Mouse (Mus musculus) neural tube, embryonic 14.5 days (tissue): Measurements from ENCODE around the gene Rptor. TPM values are rescaled to one million over a fixed set of nuclear protein-coding genes. Genes with fewer than 3 reads are reported as not detected.

Experiments used
- ATAC-seq: fragments of 200-750 bp; cut with Nextera tagmentation; 2 replicates; pipeline ENCODE4 v1.8.0; 2017; ENCODE audit warnings: low read depth, mild to moderate bottlenecking, moderate TSS enrichment, moderate library complexity
- H3K27ac ChIP-seq: fragments of 300-500 bp; sonication (generic); 2 replicates; pipeline ENCODE4 v1.5.1; 2014; ENCODE audit warnings: low read depth, mild to moderate bottlenecking, control low read depth, low read length, moderate library complexity, mixed read lengths
- H3K27me3 ChIP-seq: fragments of 300-500 bp; sonication (generic); 2 replicates; pipeline ENCODE4 v1.6.1; 2014; ENCODE audit warnings: low read length; ENCODE audit not compliant: control insufficient read depth, insufficient read depth
- H3K36me3 ChIP-seq: fragments of 300-500 bp; sonication (generic); 2 replicates; pipeline ENCODE4 v1.6.1; 2014; ENCODE audit warnings: low read length, mixed read lengths; ENCODE audit not compliant: control insufficient read depth, insufficient read depth
- H3K4me1 ChIP-seq: fragments of 300-500 bp; sonication (generic); 2 replicates; pipeline ENCODE4 v1.6.1; 2014; ENCODE audit warnings: low read length; ENCODE audit not compliant: control insufficient read depth, insufficient read depth
- H3K4me2 ChIP-seq: fragments of 300-500 bp; sonication (generic); 2 replicates; pipeline ENCODE4 v1.6.1; 2014; ENCODE audit warnings: mild to moderate bottlenecking, low read depth, low read length, control low read depth
- H3K4me3 ChIP-seq: fragments of 300-500 bp; sonication (generic); 2 replicates; pipeline ENCODE4 v1.5.1; 2014; ENCODE audit warnings: low read depth, low read length, control low read depth, mixed read lengths
- H3K9ac ChIP-seq: fragments of 300-500 bp; sonication (generic); replicated peaks from 2 replicates; pipeline ENCODE4 v1.6.1; 2014; ENCODE audit warnings: low read depth, mild to moderate bottlenecking, control low read depth, low read length, mixed read lengths
- H3K9me3 ChIP-seq: fragments of 300-500 bp; sonication (generic); 2 replicates; pipeline ENCODE4 v1.6.1; 2016; ENCODE audit warnings: low read length; ENCODE audit not compliant: control insufficient read depth
- WGBS: fragments of 180-500 bp; shearing (Covaris S2); extraction: QIAGEN DNeasy Blood & Tissue Kit; methylation state at CpG from one replicate; pipeline ENCODE4 v1.1.7; 2014; 5-methylcytosine and 5-hydroxymethylcytosine counted together
- polyA plus RNA-seq: library from polyadenylated mRNA; unstranded; fragments of >200 nt; fragmentation: Nextera tagmentation; extraction: Ambion mirVana; gene quantifications from 2 replicates; pipeline ENCODE4 v1.2.1, GENCODE M21; 2014

Rptor gene
- polyA plus RNA-seq, 1 experiment from 2014 or later = 13.4 TPM

DNA sequence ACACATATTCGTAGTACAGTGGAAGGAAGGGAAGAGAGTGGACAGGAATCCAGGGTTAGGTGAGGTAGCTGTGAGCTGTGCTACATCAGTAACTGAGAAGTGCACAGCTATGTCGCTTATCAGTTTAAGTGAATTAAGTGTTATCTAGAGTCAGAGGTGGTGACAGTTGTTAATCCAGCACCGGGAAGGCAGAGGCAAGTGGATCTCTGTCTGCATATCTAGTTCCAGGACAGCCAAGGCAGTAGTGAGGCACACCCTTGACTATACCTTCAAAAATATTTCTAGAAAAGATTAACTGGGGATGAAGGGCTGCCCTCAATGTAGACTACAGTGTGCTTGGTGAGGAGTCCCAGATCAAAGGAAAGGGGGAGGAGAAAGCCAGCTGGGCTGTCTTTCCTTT lies 226.4 kb downstream of the Rptor start:
- Histone ChIP-seq H3K9me3 (no peaks in the 10 kb centered on the region), H3K4me3 (no peak overlapping the region), H3K27me3 (no peaks in the 10 kb centered on the region), H3K4me1 (no peaks in the 10 kb centered on the region), H3K36me3 (no peaks in the 10 kb centered on the region), H3K27ac (no peak overlapping the region), H3K4me2 (no peak overlapping the region), H3K9ac (no peak overlapping the region)
- WGBS = 93% methylated on average over 3 of the region's 3 CpGs
- ATAC-seq = no peak

DNA sequence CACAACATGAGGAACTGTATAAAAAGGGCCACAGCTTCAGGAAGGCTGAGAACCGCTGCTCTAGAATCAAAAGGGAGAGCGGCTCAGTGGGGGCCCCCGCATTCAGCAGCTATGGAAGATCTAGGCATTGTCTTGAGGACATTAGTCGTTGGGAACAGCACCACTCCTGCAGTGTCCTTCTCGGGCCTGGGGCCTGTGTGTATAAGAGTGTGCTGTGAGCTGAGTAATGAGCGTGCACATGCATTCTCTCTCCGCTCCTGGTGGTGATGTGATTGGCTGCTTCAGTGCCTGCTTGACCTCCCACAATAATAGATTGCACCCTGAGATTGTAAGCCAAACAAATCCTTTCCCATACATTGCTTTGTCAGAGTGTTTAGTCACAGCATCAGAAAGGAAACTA lies 229.0 kb downstream of the Rptor start:
- ATAC-seq = no peak
- Histone ChIP-seq H3K27ac (no peak overlapping the region), H3K4me1 (no peaks in the 10 kb centered on the region), H3K9me3 (no peaks in the 10 kb centered on the region), H3K4me2 (no peak overlapping the region), H3K36me3 (no peaks in the 10 kb centered on the region), H3K9ac (no peak overlapping the region), H3K4me3 (no peak overlapping the region), H3K27me3 (no peaks in the 10 kb centered on the region)
- 29% methylated on average over 7 of the region's 7 CpGs for WGBS

DNA sequence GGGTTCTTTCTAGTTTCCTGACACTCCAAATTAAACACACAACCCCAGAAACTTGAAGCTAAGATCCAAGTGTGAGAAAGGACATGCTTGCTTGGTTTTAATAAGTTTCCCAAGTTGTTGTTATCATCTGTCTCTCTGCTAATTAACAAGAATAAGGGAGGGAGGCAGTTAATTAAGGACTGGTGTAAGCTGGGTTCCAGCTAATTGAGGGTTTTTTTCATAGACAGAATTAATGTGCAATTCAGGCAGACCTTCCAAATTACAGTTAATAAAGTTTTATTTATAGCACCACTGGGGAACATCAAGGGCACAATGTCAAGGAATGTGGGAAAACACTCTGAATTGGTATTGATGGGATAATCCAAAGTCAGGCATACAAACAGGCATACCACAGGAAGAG lies 230.6 kb downstream of the Rptor start:
- Histone ChIP-seq H3K27me3 (no peaks in the 10 kb centered on the region), H3K36me3 (no peaks in the 10 kb centered on the region), H3K9ac (no peak overlapping the region), H3K4me3 (no peak overlapping the region), H3K4me2 (no peak overlapping the region), H3K9me3 (no peaks in the 10 kb centered on the region), H3K27ac (no peak overlapping the region), H3K4me1 (no peaks in the 10 kb centered on the region)
- no peak for ATAC-seq

DNA sequence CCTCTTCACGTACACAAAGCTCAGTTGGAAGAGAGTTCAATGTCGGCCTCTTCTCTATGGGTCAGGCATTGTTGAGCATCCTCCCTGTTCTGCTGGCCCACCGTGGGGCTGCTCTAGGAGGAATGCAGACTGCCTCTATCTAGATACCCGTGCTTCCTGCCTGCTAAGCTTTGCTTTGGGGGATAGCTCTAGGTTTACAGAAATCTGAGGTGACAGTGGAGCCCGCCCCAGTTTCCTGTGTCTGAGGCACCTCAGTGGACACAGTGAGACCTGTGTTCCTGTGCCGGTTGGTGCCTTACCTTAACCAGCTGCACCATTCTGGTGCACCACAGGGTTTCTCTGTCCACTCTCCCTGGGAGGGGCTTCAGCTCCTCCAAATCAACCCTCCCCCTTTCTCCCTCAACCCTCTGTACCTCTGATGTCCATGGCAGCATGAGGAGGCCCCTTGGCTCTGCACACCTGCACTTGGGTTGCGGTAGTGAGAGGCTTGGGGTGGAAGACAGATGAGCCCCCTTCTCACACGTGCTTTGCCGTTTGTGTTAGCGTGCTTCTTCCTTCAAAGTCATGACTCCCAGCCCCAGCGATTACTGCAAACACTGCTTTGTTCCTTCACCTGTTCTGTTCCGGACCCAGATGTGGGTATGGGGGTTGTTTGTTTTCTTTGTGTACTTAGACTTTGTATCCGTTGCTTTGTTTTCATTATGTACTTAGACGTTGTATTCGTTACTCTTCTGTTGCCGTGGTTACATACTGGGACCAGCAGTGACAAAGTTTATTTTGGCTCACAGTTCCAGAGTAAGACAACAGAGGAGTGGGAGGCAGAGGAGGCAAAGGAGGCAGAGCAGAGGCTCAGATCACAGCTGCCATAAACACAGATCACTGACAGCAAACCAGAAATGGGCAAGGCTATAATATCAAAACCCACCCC lies 231.4 kb downstream of the Rptor start:
- no peaks in the 10 kb centered on the region for H3K4me1 ChIP-seq
- no peak overlapping the region for H3K4me3 ChIP-seq
- H3K9ac ChIP-seq = no peak overlapping the region
- no peak overlapping the region for H3K4me2 ChIP-seq
- 70% methylated on average over 16 of the region's 16 CpGs for WGBS
- H3K27ac ChIP-seq = peak overlapping the region; percentile 44; the same call in 1 of the 2 replicates
- ATAC-seq = no peak
- H3K36me3 ChIP-seq = no peaks in the 10 kb centered on the region
- H3K27me3 ChIP-seq = no peaks in the 10 kb centered on the region
- H3K9me3 ChIP-seq = no peaks in the 10 kb centered on the region

DNA sequence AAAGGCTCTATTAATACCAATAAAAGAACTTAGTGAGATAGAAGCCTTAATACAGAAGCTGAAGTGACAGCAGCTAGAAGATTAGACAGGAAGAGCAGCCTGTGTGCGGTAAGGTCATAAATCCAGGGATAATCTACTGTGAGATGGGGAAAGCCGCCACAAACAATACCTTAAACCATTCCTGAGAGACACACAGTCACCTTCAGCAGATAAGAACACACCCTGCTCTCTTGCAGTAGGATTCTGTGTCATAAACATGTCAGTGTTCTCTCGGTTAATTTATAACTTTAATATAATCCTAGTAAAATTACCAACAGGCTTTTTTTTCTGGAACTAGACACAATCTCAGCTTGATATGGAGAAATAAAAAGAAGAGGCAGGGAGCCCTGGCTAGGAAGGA lies 233.6 kb downstream of the Rptor start:
- ATAC-seq = no peak
- Histone ChIP-seq H3K9ac (no peak overlapping the region), H3K36me3 (no peaks in the 10 kb centered on the region), H3K4me3 (no peak overlapping the region), H3K27ac (0 out of 2 replicates have a peak overlapping the region, but pooled peaks have one; percentile 45), H3K9me3 (no peaks in the 10 kb centered on the region), H3K27me3 (no peaks in the 10 kb centered on the region), H3K4me1 (no peaks in the 10 kb centered on the region), H3K4me2 (no peak overlapping the region)
- 61% methylated on average over 3 of the region's 3 CpGs for WGBS

DNA sequence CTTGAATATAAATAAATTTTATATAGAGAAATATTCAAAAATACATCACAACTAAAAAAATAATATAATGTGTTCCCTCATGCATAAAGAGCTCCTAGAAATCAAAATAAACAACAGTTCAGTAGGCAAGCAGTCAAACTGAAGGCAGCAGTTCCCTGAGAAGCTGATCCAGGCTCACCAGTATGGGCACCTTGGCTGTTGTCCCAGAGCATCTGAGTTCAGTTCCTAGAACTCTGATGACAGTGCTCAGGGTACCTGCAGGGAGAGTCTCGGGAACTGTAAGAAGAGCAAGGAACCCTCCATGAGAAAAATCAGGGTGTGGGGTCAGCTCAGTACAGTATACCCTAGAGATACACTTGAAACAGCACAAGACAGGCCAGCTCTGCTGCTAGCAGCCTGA lies 235.1 kb downstream of the Rptor start:
- no peak overlapping the region for H3K27ac ChIP-seq
- no peaks in the 10 kb centered on the region for H3K27me3 ChIP-seq
- no peaks in the 10 kb centered on the region for H3K4me1 ChIP-seq
- H3K4me3 ChIP-seq = no peak overlapping the region
- no peaks in the 10 kb centered on the region for H3K36me3 ChIP-seq
- WGBS = 89% methylated on average over 1 of the region's 1 CpGs
- no peak for ATAC-seq
- H3K4me2 ChIP-seq = no peak overlapping the region
- no peak overlapping the region for H3K9ac ChIP-seq
- no peaks in the 10 kb centered on the region for H3K9me3 ChIP-seq

DNA sequence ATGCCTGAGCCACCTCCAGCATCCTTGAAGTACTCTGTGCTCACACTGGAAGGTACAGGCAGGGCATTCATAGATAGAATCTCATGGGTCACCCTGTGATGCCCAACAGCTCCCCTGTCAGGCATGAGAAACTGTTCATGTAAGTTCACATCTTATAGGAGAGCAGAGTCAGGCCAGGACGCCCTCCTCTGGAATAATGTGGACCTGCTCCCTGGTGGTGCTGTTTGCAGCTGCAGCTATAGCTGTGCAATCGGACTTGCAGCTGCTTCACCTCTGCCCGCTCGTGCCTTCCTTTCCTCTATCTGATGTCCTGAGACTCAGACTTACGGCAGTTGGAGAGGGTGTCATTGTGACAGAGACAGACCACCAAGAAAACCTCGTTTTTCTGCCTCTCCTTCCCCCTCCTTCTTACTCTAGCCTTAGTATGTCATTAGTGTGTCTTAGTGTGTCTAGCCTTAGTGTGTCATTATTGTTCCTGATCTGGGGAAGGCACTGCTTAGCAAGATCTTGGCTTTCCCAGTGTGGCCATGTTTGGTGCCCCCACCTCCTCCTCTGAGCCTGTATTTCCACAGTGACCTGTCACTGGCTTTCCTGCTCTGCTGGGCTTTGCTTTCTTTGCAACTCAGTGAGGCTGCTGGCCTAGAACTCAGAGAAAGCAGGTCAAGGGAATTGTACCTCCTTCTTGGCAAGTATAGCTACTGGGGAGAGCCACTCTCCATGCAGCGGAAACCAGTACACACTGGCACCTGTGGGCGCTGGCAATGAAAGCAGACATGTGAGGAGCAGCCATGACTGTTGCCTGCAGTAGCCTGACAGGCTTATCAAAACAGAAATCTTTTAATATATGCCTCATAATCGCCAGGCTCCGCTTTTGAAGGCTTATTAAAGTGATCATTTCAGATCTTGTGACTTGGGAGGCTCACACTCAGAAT lies 237.0 kb downstream of the Rptor start:
- H3K4me3 ChIP-seq = no peak overlapping the region
- no peaks in the 10 kb centered on the region for H3K27me3 ChIP-seq
- no peaks in the 10 kb centered on the region for H3K4me1 ChIP-seq
- H3K27ac ChIP-seq = no peak overlapping the region
- WGBS = 86% methylated on average over 10 of the region's 10 CpGs
- no peaks in the 10 kb centered on the region for H3K36me3 ChIP-seq
- H3K4me2 ChIP-seq = no peak overlapping the region
- no peak for ATAC-seq
- no peak overlapping the region for H3K9ac ChIP-seq
- no peaks in the 10 kb centered on the region for H3K9me3 ChIP-seq

DNA sequence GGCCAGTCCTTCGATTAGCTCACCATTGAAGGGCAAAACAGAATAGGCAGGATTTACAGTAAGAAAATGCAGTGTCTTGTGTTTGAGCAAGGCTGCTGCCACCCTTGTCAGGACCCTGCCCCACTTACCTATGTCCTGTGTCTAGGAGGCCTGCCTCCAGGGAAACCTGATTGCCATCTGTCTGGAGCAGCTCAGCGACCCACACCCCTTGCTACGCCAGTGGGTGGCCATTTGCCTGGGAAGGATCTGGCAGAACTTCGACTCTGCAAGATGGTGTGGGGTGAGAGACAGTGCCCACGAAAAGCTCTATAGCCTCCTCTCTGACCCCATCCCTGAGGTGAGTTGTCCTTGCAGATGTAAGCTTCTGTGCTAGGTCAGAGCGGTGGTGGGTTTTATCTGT lies 243.9 kb downstream of the Rptor start:
- Histone ChIP-seq H3K4me2 (no peak overlapping the region), H3K4me3 (no peak overlapping the region), H3K27me3 (no peaks in the 10 kb centered on the region), H3K4me1 (no peaks in the 10 kb centered on the region), H3K36me3 (peaks cover 5% of the 10 kb centered on the region; the same call in 1 of the 2 replicates), H3K27ac (no peak overlapping the region), H3K9ac (no peak overlapping the region), H3K9me3 (no peaks in the 10 kb centered on the region)
- 88% methylated on average over 6 of the region's 6 CpGs for WGBS
- ATAC-seq = no peak

DNA sequence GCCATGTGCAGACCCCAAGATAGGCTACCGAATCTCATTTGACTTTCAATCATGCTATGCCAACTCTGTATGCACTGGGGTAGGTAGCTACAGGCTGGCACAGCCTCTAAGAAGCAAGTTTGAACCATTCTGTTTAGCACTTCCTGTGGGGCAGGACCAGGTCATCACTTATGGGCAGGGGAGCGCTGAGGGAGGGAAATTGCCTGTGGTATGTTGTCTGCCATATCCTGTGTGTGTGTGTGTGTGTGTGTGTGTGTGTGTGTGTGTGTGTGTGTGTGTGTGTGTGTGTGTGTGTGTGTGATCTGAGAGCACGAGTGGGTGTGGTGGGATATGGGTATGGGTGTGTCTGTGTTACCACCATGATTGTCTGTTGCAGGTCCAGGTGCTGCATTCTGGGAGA lies 244.4 kb downstream of the Rptor start:
- H3K4me1 ChIP-seq = no peaks in the 10 kb centered on the region
- H3K27me3 ChIP-seq = no peaks in the 10 kb centered on the region
- no peak overlapping the region for H3K9ac ChIP-seq
- peaks cover 8% of the 10 kb centered on the region; the same call in 1 of the 2 replicates for H3K36me3 ChIP-seq
- WGBS = 91% methylated on average over 3 of the region's 3 CpGs
- H3K27ac ChIP-seq = no peak overlapping the region
- H3K9me3 ChIP-seq = no peaks in the 10 kb centered on the region
- H3K4me2 ChIP-seq = no peak overlapping the region
- no peak for ATAC-seq
- H3K4me3 ChIP-seq = no peak overlapping the region
